Mouse (Mus musculus) E14TG2a.4 (cell line): Measurements from ENCODE around the gene Angptl8.

Source experiments
- H3K27me3 ChIP-seq: 2 replicates; pipeline ENCODE4 v1.6.1; 2014; ENCODE audit warnings: low read length, control low read depth; ENCODE audit not compliant: insufficient read depth
- H3K36me3 ChIP-seq: 2 replicates; pipeline ENCODE4 v1.6.1; 2014; ENCODE audit warnings: low read length, control low read depth; ENCODE audit not compliant: insufficient read depth
- H3K4me1 ChIP-seq: replicated peaks from 2 replicates; pipeline ENCODE4 v1.6.1; 2014; ENCODE audit warnings: low read depth, low read length, control low read depth
- H3K4me3 ChIP-seq: replicated peaks from 2 replicates; pipeline ENCODE4 v1.5.1; 2014; ENCODE audit warnings: mild to moderate bottlenecking, low read length
- H3K9me3 ChIP-seq: 2 replicates; pipeline ENCODE4 v1.6.1; 2014; ENCODE audit warnings: low read length, control low read depth
- CTCF ChIP-seq: conservative IDR thresholded peaks from 2 replicates; pipeline ENCODE4 v1.5.1; 2014; ENCODE audit warnings: low read length
- NANOG ChIP-seq: IDR thresholded peaks from 2 replicates; pipeline ENCODE4 v1.6.1; 2014; ENCODE audit warnings: borderline replicate concordance, low read length, mixed read lengths
- POU5F1 ChIP-seq: IDR thresholded peaks from 2 replicates; pipeline ENCODE4 v1.6.1; 2014; ENCODE audit warnings: low read length, borderline replicate concordance

The Angptl8 gene

DNA sequence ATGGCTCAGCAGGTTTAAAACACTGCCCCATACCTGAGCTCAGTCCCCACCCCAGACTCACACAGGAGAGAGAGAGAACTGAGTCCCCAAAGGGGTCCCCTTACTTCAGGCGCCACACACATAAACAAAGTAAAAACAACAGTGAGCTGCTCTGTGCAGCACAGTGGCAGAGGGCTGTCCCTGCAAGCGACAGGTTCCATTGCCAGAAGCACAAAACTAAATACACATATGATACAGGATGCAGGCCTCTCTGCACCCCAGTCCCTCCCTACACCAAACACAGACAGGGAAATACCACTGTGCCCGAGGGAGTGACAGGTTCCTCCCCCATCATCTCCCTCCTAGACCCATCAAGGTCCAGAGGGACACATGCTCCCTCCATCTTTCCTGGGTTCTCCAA lies 12.1 kb downstream of the Angptl8 start:
- H3K36me3 ChIP-seq: peaks cover 74% of the 10 kb centered on the region
- TF ChIP-seq POU5F1 (no peak), NANOG (no peak), CTCF (no peak)
- peaks cover 89% of the 10 kb centered on the region for H3K4me1 ChIP-seq
- H3K4me3 ChIP-seq: peak overlapping the region; percentile 80
- H3K9me3 ChIP-seq: no peaks in the 10 kb centered on the region
- no peaks in the 10 kb centered on the region for H3K27me3 ChIP-seq

DNA sequence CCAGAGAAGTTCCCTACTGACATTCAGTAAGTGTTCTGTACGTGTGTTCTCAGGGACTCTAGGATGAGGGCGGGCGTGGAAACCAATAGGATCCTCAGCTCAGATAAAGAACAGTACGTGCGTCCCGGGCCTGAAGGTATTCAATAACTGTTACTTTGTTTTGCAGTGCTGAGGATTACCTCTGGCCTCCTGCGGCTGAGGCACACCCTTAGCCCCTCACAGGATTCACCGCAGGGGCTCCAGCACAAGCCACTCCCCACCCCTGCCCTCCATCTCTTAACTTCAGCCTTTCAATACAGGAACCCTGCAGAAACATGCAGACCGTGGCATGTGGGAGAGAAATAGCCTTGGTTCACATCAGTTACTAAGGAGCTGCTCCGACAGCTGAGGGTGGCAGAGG lies 12.6 kb downstream of the Angptl8 start:
- H3K4me1 ChIP-seq: peaks cover 86% of the 10 kb centered on the region
- peaks cover 69% of the 10 kb centered on the region for H3K36me3 ChIP-seq
- H3K9me3 ChIP-seq: no peaks in the 10 kb centered on the region
- H3K4me3 ChIP-seq: peak overlapping the region; percentile 80
- no peaks in the 10 kb centered on the region for H3K27me3 ChIP-seq
- TF ChIP-seq NANOG (no peak), CTCF (no peak), POU5F1 (no peak)

DNA sequence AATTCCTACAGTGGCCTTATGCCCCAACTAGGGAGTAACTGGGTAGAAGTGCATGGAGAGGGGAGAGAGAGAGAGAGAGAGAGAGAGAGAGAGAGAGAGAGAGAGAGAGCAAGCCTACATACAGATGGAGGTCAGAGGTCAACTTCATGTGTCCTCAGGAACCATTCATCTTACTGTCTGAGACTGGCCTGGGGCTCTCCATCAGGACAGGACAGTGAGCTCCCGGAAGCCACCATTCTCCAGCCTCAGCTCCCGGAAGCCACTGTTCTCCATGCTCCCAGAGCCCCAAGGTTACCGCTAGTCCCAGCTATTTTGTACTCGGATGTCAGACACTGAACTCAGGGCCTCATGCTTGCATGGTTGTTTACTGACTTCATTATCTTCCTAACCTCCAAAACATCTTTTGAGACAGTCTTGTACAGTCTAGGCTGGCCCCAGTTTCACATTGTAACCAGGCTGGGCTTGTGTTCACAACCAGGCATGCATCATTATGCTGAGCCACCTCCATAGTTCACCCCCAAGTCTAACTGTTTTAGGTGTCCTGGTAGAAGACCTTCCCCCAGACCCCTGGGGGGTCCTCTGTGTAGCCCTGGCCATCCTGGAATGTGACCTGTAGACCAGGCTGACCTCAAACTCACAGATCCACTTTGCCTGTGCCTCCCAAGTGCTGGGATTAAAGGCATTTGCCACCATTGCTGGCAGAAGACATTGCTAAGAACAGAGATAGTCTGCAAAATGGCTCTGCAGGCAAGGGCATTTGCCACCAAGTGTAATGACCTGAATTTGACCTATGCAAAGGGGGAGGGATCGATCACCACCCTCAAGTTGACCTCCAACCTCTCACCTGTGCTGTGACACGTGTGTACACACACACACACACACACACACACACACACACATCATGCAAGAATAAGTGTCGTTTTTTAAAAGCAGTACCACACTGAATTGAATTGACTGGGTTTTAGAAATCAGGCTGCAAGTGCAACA lies 14.7 kb downstream of the Angptl8 start:
- TF ChIP-seq CTCF: no peak
- TF ChIP-seq NANOG: no peak
- no peak for TF ChIP-seq POU5F1
- H3K4me3 ChIP-seq: peak overlapping the region; percentile 100

DNA sequence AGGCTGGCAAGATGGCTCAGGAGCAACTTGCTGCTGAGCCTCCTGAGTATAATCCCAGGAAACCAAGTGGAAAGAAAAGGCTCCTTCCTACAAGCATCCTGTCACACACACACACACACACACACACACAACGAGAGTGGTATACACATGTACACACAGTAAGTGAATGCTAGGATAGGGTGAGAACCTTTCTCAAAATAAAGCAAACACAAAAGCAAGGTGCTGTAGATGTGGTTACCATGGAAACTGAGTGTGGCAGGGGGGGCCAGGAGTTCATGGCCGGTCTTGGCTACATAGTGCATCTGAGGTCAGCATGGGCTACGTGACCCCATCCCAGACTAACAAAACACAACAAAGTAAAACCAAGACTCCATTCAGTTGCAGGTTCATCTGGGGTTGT lies 15.8 kb downstream of the Angptl8 start:
- Histone ChIP-seq H3K9me3 (no peaks in the 10 kb centered on the region), H3K4me3 (peak overlapping the region; percentile 100), H3K27me3 (no peaks in the 10 kb centered on the region), H3K36me3 (peaks cover 37% of the 10 kb centered on the region), H3K4me1 (peaks cover 81% of the 10 kb centered on the region)
- no peak for TF ChIP-seq CTCF
- TF ChIP-seq POU5F1: no peak
- no peak for TF ChIP-seq NANOG

More for the DNA sequence above, 14.7 kb downstream of the Angptl8 start:
- H3K36me3 ChIP-seq: peaks cover 48% of the 10 kb centered on the region
- H3K27me3 ChIP-seq: no peaks in the 10 kb centered on the region
- H3K4me1 ChIP-seq: peaks cover 82% of the 10 kb centered on the region
- no peaks in the 10 kb centered on the region for H3K9me3 ChIP-seq

DNA sequence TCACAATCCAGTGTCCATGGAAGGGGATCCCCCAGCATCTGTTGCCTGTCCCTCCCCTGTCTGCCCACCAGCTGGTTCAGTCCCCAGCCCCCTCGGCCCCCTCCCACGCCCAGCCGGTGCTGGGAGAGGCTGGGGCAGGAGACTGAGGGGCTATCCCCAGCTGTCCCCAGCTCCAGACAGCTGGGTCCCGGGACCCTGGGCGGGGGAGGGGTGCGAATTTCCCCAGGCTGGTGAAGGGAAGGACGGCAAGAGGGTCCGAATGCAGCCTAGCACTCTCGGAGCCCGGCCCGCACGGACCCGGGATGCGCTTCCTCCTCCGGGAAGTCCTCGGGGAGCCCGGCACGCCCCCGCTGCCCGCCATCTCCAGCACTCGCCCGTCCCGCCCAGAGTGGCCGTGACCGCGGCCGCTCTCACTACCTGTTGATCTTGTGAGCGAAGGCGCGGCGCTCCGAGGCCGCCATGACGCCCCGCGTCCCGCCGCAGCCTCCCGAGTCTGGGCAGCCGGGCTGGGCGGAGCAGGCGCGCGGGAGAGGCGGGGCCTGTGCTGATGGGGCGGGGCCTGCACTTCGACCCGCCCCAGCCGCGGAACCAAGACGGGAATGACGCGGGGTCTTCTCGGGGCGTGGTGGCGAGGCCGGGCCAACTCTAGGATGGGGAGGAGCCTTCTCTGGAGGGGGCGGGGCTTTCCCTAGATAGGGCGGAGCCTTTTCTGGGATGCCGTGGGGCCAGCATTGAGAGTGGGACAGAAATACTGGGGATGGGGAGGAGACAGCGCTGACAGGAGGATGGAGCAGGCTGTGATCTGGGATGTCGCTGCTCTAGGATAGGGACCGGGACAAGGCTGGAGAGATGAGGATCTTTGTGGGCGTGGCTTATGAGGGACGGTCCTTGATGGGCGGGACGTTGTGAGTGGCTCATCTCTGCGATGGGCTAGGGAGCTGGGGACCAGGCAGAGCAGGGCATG lies 17.1 kb downstream of the Angptl8 start, which contains the start of gene Dock6:
Gene Dock6 (minus strand): TSS at position 508 of the 964 bp plus-strand sequence.
- Histone ChIP-seq H3K27me3 (no peaks in the 10 kb centered on the region), H3K4me3 (peak within 1 kb of the TSS; percentile 100), H3K9me3 (no peaks in the 10 kb centered on the region), H3K4me1 (peaks cover 71% of the 10 kb centered on the region), H3K36me3 (peaks cover 27% of the 10 kb centered on the region)
- no peak for TF ChIP-seq NANOG
- no peak for TF ChIP-seq CTCF
- TF ChIP-seq POU5F1: no peak

DNA sequence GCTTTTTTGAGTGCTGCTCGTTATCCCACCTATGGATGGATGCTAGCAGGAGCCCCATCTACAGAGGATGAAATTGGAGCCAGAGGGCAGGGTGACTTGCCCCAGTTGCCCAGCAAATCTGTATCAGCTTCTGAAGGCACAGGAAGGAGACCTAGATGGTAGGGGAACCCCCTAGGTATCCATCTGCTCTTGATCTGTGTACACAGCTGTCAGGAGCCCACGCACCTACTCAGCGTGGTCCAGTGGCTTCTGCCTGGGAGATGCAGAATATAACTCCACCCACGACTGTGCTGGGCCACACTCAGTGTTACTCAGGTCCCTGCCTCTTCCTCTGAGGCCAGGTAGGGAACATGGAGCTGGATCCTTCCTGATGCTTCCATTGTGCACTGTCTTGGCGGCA lies 18.7 kb downstream of the Angptl8 start:
- TF ChIP-seq CTCF (no peak), POU5F1 (no peak), NANOG (no peak)
- Histone ChIP-seq H3K9me3 (no peaks in the 10 kb centered on the region), H3K4me1 (peaks cover 57% of the 10 kb centered on the region), H3K36me3 (peaks cover 15% of the 10 kb centered on the region; the same call in 1 of the 2 replicates), H3K27me3 (no peaks in the 10 kb centered on the region), H3K4me3 (no peak overlapping the region)

DNA sequence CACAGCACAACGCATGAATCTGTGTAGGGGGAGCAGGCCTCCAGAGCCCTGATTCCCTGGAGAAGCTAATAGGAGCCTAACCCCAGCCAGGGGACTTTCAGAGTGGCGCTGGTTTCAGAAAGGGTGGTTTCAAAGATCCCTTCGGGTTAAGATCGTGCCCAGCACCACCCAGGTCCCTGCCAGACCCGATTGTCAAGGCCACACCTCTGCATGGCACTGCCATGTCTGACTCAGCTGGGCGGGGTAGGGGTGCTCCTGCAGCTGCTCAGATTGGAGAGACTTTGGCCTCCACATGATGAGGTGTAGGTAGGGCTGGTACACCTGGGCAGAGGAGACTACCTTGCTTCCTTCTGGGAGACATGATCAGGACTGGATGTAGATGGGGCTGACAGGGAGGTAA lies 19.6 kb downstream of the Angptl8 start:
- no peak for TF ChIP-seq POU5F1
- TF ChIP-seq NANOG: no peak
- no peak for TF ChIP-seq CTCF
- Histone ChIP-seq H3K27me3 (no peaks in the 10 kb centered on the region), H3K4me1 (peaks cover 60% of the 10 kb centered on the region), H3K4me3 (no peak overlapping the region; the same call in 1 of the 2 replicates), H3K9me3 (no peaks in the 10 kb centered on the region), H3K36me3 (peaks cover 13% of the 10 kb centered on the region; the same call in 1 of the 2 replicates)

DNA sequence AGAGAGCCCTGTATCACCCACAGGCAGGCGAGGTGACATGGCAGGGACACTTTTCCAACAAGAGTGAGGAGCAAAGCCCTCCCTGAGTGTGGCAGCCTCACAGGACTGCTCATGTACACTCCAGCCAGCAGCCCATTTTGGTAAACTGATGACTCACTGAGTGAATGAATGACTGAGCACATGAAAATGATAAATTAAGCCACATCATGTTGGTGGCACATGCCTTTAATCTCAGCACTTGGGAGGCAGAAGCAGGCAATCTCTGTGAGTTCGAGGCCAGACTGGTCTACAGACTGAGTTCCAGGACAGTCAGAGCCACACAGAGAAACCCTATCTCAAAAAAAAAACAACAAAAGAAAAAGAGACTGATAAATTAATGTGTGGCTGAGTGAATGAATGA lies 22.2 kb downstream of the Angptl8 start:
- peaks cover 57% of the 10 kb centered on the region for H3K4me1 ChIP-seq
- H3K9me3 ChIP-seq: peaks cover 14% of the 10 kb centered on the region
- no peak overlapping the region for H3K4me3 ChIP-seq
- no peaks in the 10 kb centered on the region for H3K36me3 ChIP-seq
- no peaks in the 10 kb centered on the region for H3K27me3 ChIP-seq
- TF ChIP-seq POU5F1 (no peak), NANOG (no peak), CTCF (no peak)
